Mouse (Mus musculus): ENCODE measurements around the gene Cntnap5a.

- TF ChIP-seq POLR2A (IDR thresholded peaks at IDR 0.05; ENCODE audit: insufficient read depth, low read length) (no peak), EP300 (IDR thresholded peaks at IDR 0.05; ENCODE audit: insufficient read depth, low read depth, low read length) (no peak), CTCF (IDR thresholded peaks at IDR 0.05; ENCODE audit: low read depth, low read length) (no peak)
These were observed 280.5 kb downstream of the Cntnap5a start for GRCm38 (mm10) chr1:115964993-115965575.

Data from ES-Bruce4 (cell line).